Mouse (Mus musculus): ENCODE measurements around the gene Unc13a. TPM values are rescaled to one million over a fixed set of nuclear protein-coding genes. Genes with fewer than 3 reads are reported as not detected.

The Unc13a gene
- polyA plus RNA-seq, 1 experiment from 2014 or later: 16.6 TPM

DNA sequence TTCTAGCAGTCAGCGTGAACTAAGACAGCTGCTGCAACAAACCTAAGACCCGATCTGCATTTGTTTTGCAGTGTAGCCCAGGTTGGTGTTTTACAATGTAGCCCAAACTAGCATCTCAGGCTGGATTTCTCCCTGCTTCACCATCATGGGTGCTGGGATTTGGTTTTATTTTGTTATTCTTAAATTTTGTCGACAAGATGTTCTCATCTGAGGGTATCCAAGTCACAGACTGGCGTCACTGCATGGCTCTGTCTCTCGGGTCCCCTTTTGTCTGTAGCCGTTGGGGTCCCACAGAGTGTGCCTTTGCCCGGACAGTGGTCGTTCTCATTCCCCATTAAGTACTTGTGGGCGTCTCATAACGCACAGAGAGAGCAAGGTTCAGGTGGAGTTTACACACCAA is 13.1 kb upstream of the Unc13a start:
- 18% methylated on average over 10 of the region's 10 CpGs for WGBS
- H3K4me2 ChIP-seq: no peak overlapping the region
- H3K9ac ChIP-seq: no peak overlapping the region
- H3K27me3 ChIP-seq: peaks cover 100% of the 10 kb centered on the region
- no peak for ATAC-seq (ENCODE audit: low read depth)
- H3K4me1 ChIP-seq (replicated peaks): peaks cover 31% of the 10 kb centered on the region
- no peaks in the 10 kb centered on the region for H3K9me3 ChIP-seq
- H3K27ac ChIP-seq (replicated peaks): no peak overlapping the region
- H3K4me3 ChIP-seq: no peak overlapping the region
- H3K36me3 ChIP-seq: no peaks in the 10 kb centered on the region

DNA sequence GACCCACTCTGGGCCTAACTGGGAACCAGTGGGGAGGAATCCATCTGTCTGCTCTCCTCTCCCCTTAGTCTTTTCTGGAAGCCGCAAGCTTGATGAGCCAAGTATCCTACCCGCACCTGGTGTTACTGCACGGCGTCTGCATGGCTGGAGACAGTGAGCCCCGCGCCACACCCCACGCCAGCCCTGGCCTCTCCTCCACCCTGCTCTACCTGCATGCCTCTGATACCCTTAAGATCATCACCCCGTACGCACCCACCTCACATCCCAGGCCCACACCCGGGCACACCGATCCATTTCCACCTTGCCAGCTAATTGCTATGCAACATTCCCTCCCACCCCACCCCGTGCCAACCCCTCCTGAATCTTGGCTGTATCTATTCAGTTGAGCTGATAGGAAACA is 11.3 kb upstream of the Unc13a start:
- no peak overlapping the region for H3K27ac ChIP-seq (replicated peaks)
- peaks cover 100% of the 10 kb centered on the region for H3K27me3 ChIP-seq
- no peak for ATAC-seq (ENCODE audit: low read depth)
- no peaks in the 10 kb centered on the region for H3K36me3 ChIP-seq
- H3K4me3 ChIP-seq: no peak overlapping the region
- peaks cover 33% of the 10 kb centered on the region for H3K4me1 ChIP-seq (replicated peaks)
- no peak overlapping the region for H3K4me2 ChIP-seq
- WGBS: 61% methylated on average over 12 of the region's 12 CpGs
- H3K9ac ChIP-seq: no peak overlapping the region
- H3K9me3 ChIP-seq: no peaks in the 10 kb centered on the region

DNA sequence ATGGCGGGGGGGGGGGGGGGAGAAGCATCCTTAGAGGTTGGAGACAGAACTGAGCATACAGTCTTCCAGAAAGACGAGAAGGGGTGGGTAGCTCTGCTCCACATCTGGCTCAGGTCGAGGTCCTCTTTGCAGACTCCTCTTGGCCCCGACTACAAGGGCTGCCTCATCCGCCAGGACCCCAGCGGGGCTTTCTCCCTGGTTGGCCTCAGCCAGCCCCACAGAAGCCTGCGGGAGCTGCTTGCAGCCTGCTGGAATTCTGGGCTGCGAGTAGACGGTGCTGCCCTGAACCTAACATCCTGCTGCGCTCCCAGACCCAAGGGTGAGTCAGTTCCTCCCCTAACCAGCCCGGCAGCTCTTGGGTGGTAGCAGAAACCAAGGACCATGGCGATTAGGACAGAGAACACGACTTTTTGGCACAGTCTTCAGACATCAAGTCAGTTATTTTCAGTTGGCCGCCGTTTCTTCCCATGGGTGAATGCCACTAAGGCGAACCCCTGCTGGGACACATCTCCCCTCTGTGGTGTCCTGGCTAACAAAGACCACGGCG is 9.9 kb upstream of the Unc13a start:
- 4% methylated on average over 18 of the region's 18 CpGs for WGBS
- Histone ChIP-seq H3K9me3 (no peaks in the 10 kb centered on the region), H3K9ac (no peak overlapping the region), H3K27me3 (peaks cover 99% of the 10 kb centered on the region), H3K27ac (replicated peaks) (no peak overlapping the region), H3K4me3 (no peak overlapping the region), H3K4me2 (no peak overlapping the region), H3K4me1 (replicated peaks) (peaks cover 29% of the 10 kb centered on the region), H3K36me3 (no peaks in the 10 kb centered on the region)
- ATAC-seq (ENCODE audit: low read depth): no peak

DNA sequence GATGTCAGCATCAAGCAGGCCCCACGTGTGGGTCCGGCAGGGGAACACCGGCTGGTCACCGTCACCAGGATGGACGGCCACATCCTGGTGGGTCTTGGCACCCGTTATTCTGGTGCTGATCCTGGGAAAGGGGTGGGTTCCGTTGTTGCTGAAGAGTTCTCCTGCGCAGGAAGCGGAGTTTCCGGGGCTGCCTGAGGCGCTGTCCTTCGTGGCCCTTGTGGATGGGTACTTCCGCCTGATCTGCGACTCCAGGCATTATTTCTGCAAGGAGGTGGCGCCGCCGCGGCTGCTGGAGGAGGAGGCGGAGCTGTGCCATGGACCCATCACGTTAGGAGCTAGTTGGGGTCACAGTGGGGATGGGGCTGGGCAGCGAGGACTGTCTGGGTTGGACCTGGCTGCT is 8.9 kb upstream of the Unc13a start:
- H3K4me2 ChIP-seq: no peak overlapping the region

DNA sequence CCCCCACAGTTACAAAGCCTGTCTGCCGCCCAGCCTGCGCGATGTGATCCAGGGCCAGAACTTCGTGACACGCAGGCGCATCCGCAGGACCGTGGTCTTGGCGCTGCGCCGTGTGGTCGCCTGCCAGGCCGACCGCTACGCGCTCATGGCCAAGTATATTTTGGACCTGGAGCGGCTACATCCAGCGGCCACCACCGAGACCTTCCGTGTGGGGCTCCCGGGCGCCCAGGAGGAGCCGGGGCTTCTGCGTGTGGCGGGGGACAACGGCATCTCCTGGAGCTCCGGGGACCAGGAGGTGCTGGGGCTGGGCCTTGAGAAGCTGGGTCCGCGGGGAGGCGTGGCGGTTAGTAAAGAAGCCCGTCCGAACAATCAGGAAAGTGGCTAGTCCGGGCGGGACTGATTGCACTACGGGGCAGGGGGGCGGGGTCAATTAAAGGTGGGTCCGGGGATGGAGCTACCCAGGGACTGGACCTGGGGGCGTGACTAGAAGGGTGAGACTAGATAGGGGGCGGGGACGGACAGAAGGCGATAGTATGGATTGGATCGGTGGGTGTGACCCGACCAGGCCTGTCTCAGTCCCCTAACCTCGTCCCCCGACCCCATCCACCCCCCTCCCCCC is 8.1 kb upstream of the Unc13a start:
- Histone ChIP-seq H3K9me3 (no peaks in the 10 kb centered on the region), H3K9ac (peak overlapping the region; percentile 58), H3K36me3 (no peaks in the 10 kb centered on the region), H3K27ac (replicated peaks) (no peak overlapping the region), H3K4me3 (peak overlapping the region; percentile 25), H3K4me1 (replicated peaks) (peaks cover 26% of the 10 kb centered on the region), H3K27me3 (peaks cover 96% of the 10 kb centered on the region), H3K4me2 (peak overlapping the region; percentile 51)
- no peak for ATAC-seq (ENCODE audit: low read depth)
- WGBS: 5% methylated on average over 46 of the region's 46 CpGs

More for the DNA sequence above, 8.9 kb upstream of the Unc13a start:
- Histone ChIP-seq H3K4me1 (replicated peaks) (peaks cover 28% of the 10 kb centered on the region), H3K9me3 (no peaks in the 10 kb centered on the region), H3K27me3 (peaks cover 98% of the 10 kb centered on the region), H3K4me3 (no peak overlapping the region), H3K27ac (replicated peaks) (no peak overlapping the region), H3K9ac (no peak overlapping the region), H3K36me3 (no peaks in the 10 kb centered on the region)
- no peak for ATAC-seq (ENCODE audit: low read depth)
- WGBS: 3% methylated on average over 21 of the region's 21 CpGs

DNA sequence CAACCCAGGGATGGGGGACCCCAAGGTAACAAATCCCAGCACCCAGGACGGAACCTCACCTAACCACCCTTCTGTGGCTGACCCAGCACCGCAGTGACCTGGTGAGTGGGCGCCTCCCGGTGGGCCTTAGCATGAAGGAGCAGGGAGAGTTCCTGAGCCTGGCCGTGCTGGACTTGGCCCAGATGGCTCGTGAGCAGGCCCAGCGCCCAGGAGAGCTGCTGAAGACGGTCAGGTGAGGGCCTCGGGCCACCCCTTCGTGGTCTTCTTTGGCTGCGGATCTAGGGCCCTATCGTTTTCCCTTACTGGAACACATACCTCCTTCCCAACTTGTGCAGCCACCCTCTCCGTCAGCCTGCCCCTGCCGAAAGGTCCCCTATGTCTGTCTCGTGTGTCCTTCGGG is 7.6 kb upstream of the Unc13a start:
- ATAC-seq (ENCODE audit: low read depth): no peak
- Histone ChIP-seq H3K4me2 (peak overlapping the region; percentile 51), H3K36me3 (no peaks in the 10 kb centered on the region), H3K9me3 (no peaks in the 10 kb centered on the region), H3K27me3 (peaks cover 93% of the 10 kb centered on the region), H3K9ac (peak overlapping the region; percentile 58), H3K27ac (replicated peaks) (no peak overlapping the region), H3K4me3 (peak overlapping the region; percentile 25), H3K4me1 (replicated peaks) (peaks cover 26% of the 10 kb centered on the region)
- WGBS: 16% methylated on average over 16 of the region's 16 CpGs

DNA sequence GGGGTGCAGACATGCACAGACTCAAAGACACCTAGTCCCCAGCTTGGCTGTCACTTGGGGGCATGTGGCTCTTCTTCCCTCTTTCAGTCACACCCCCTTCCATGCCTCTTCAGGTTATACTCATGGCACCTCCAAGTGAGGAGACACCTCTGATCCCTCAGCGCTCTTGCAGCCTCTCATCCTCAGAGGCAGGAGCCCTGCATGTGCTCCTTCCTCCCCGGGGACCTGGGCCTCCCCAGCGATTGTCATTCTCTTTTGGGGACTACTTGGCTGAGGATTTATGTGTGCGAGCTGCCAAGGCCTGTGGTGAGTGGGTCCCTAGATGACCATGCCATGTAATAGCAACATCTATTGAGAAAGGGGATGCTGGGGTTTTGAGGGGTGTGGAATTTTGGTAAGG is 6.7 kb upstream of the Unc13a start:
- H3K4me1 ChIP-seq (replicated peaks): peaks cover 26% of the 10 kb centered on the region
- 64% methylated on average over 4 of the region's 4 CpGs for WGBS

DNA sequence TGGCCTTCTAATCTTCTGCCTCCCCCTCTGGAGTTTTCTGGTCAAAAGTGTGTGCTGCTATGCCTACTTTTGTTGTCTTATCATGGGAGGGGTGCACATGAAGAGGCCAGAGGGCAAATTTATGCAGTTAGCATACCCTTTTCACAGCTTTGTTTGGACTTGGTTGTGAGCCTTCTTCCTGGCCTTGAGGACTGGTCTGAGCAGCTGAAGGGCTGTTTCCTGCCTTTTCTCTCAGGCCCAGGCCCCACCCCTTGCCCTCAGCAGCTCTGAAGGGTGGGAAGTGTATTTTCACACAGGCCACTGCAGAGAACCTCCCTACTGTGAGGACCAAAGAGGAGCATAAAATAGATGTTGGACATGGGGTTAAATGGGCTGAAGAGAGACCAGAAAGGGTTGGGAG is 6.0 kb upstream of the Unc13a start:
- Histone ChIP-seq H3K4me3 (no peak overlapping the region), H3K4me1 (replicated peaks) (peaks cover 26% of the 10 kb centered on the region), H3K36me3 (no peaks in the 10 kb centered on the region), H3K9ac (no peak overlapping the region), H3K4me2 (no peak overlapping the region), H3K27me3 (peaks cover 89% of the 10 kb centered on the region), H3K27ac (replicated peaks) (no peak overlapping the region), H3K9me3 (no peaks in the 10 kb centered on the region)
- no peak for ATAC-seq (ENCODE audit: low read depth)

More for the DNA sequence above, 6.7 kb upstream of the Unc13a start:
- no peak overlapping the region for H3K4me3 ChIP-seq
- H3K27ac ChIP-seq (replicated peaks): no peak overlapping the region
- H3K9ac ChIP-seq: no peak overlapping the region
- H3K4me2 ChIP-seq: no peak overlapping the region
- peaks cover 91% of the 10 kb centered on the region for H3K27me3 ChIP-seq
- no peak for ATAC-seq (ENCODE audit: low read depth)
- H3K9me3 ChIP-seq: no peaks in the 10 kb centered on the region
- H3K36me3 ChIP-seq: no peaks in the 10 kb centered on the region

DNA sequence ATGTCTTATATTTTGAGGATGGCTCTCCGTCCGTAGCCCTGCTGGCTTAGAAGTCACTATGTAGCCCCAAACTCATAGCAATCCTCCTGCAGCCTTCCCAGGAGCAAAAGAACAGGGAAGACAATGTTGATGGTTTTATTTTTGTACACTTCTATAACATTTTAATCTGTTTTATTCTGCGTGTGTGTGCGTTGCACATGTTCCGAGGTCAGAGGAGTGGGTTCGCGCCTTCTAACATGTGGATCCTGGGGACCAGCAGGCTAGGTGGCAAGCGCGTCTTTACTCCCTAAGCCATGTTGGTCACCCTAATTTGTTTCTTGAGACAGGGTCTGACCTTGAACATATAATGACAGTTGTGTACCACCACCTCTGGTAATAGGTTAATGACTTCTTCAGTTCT is 5.2 kb upstream of the Unc13a start:
- H3K27ac ChIP-seq (replicated peaks): no peak overlapping the region
- WGBS: 52% methylated on average over 9 of the region's 9 CpGs
- H3K9ac ChIP-seq: peak overlapping the region; percentile 78; the same call in 1 of the 2 replicates

DNA sequence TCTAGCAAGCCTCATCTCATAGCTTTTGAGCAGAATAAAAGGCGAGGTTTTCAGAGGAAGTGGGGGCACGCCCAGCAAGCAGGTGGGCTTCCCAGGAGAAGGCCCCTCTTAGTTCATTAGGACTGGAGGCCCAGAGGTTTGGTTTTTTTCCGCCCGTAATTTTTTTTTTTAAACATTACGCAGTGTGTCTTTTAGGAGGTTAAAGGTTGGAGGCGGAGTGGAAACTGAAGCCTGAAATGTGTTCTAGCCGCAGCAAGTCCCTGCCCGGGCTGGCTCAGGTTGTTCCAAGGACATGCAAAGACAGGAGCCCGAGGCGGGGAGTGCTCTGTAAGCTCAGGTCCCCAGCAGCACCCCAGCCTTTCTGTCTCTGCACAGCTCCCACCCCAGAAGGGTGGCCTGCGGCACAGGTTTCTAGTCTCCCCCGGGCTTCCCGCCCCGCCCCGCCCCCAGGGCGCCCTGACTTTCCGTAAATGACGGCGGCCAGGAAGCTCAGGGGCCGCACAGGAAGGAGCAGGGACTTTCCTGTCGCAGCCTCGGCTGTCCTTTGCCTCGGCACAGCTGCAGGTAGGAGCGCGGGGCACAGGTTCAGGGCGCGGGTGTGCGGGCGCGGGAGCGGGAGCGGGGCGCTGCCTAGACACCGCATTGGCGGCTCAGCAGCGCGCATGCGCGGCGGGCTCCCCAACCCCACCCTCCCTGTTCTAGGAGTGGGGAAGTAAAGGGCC is 4.6 kb upstream of the Unc13a start, which contains the start of gene Jak3:
Gene Jak3 (plus strand): TSS at position 277 of the 722 bp plus-strand sequence.
- H3K27me3 ChIP-seq: peaks cover 75% of the 10 kb centered on the region

More for the DNA sequence above, 5.2 kb upstream of the Unc13a start:
- Histone ChIP-seq H3K4me2 (peak overlapping the region; percentile 84), H3K9me3 (no peaks in the 10 kb centered on the region), H3K27me3 (peaks cover 81% of the 10 kb centered on the region), H3K36me3 (no peaks in the 10 kb centered on the region), H3K4me1 (replicated peaks) (peaks cover 32% of the 10 kb centered on the region), H3K4me3 (peak overlapping the region; percentile 57)
- no peak for ATAC-seq (ENCODE audit: low read depth)

DNA sequence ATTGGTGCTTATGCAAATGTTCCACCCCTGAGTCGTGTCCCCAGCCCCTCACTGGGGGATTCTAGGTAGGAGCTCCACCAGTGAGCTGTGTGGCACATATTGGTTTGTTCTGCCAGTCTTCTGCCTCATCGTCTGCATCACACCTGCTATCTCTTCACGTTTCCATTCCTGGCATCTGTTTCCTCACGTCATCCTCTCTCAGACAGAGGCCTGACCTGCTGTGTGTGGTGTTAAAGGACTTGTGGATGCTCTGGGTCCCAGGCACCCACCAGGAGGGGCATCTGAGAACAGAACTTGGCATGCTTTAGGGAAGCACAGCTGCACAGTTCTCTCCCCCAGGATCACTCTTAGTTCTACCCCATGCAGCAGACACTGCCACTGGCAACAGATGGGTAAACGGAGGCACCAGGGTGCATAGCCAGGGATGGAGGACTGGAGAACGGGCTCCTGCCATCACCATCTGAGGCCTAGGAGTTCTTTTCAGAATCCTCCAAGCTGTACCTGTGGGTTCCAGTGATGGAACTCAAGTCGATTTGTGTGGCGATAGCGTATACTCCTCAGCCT is 4.0 kb upstream of the Unc13a start:
- 31% methylated on average over 9 of the region's 9 CpGs for WGBS
- Histone ChIP-seq H3K4me2 (peak overlapping the region; percentile 84), H3K36me3 (no peaks in the 10 kb centered on the region), H3K9ac (peak overlapping the region; percentile 78), H3K27ac (replicated peaks) (no peak overlapping the region), H3K9me3 (no peaks in the 10 kb centered on the region), H3K27me3 (peaks cover 68% of the 10 kb centered on the region), H3K4me1 (replicated peaks) (peaks cover 27% of the 10 kb centered on the region), H3K4me3 (peak overlapping the region; percentile 57)
- no peak for ATAC-seq (ENCODE audit: low read depth)

More for the DNA sequence above, 4.6 kb upstream of the Unc13a start, which contains the start of gene Jak3:
- peaks cover 32% of the 10 kb centered on the region for H3K4me1 ChIP-seq (replicated peaks)
- no peak; the same call in 1 of the 2 replicates for ATAC-seq (ENCODE audit: low read depth)
- H3K4me3 ChIP-seq: peak within 1 kb of the TSS; percentile 57
- peak within 1 kb of the TSS; percentile 84 for H3K4me2 ChIP-seq
- no peaks in the 10 kb centered on the region for H3K9me3 ChIP-seq
- WGBS: 2% methylated on average over 40 of the region's 40 CpGs
- H3K9ac ChIP-seq: peak within 1 kb of the TSS; percentile 78
- H3K27ac ChIP-seq (replicated peaks): peak within 1 kb of the TSS; percentile 42
- H3K36me3 ChIP-seq: no peaks in the 10 kb centered on the region

DNA sequence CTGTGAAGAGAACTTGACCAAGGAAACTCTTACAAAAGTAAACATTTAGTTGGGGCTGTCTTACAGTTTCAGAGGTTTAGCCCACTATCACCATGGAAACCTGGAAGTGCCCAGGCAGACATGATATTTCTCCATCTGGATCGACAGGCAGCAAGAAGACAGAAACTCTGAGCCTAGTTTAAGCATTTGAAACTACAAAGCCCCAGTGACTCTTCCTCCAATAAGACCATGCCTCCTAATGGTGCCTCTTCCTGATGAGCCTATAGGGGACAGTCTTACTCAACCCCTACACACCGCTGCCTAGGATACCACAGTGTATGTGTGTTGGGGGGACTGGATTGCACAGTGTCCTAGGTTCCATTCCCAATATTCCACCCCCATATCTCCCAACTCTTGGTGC is 2.5 kb upstream of the Unc13a start:
- no peak overlapping the region for H3K27ac ChIP-seq (replicated peaks)
- no peak overlapping the region for H3K9ac ChIP-seq
- H3K27me3 ChIP-seq: peaks cover 61% of the 10 kb centered on the region
- H3K4me3 ChIP-seq: no peak overlapping the region
- 73% methylated on average over 2 of the region's 2 CpGs for WGBS
- no peaks in the 10 kb centered on the region for H3K36me3 ChIP-seq
- peaks cover 29% of the 10 kb centered on the region for H3K4me1 ChIP-seq (replicated peaks)
- ATAC-seq (ENCODE audit: low read depth): no peak
- no peaks in the 10 kb centered on the region for H3K9me3 ChIP-seq
- H3K4me2 ChIP-seq: no peak overlapping the region

All from neural tube, embryonic 13.5 days (tissue).